Mouse (Mus musculus) kidney, adult 2 months (tissue): Measurements from ENCODE around the gene Slk. TPM values are rescaled to one million over a fixed set of nuclear protein-coding genes. Genes with fewer than 3 reads are reported as not detected.
A peak's percentile ranks its signal among the peaks of the same experiment; 100 is the strongest.

Experiments used
- DNase-seq: peaks from one replicate; pipeline ENCODE4 v3.0.0; 2021
- H3K27ac ChIP-seq: fragments of 200-500 bp; 2 replicates; pipeline ENCODE4 v1.5.1; 2012; ENCODE audit warnings: low read depth, low read length, control low read depth, inconsistent platforms; ENCODE audit not compliant: insufficient read depth
- H3K27me3 ChIP-seq: fragments of 200-500 bp; replicated peaks from 2 replicates; pipeline ENCODE4 v1.6.1; 2012; ENCODE audit warnings: mild to moderate bottlenecking, moderate library complexity, low read length, inconsistent platforms; ENCODE audit not compliant: control insufficient read depth, insufficient read depth
- H3K36me3 ChIP-seq: fragments of 200-500 bp; 2 replicates; pipeline ENCODE4 v1.6.1; 2012; ENCODE audit warnings: mild to moderate bottlenecking, moderate library complexity, low read length, inconsistent platforms; ENCODE audit not compliant: control insufficient read depth, insufficient read depth
- H3K4me1 ChIP-seq: fragments of 200-500 bp; 2 replicates; pipeline ENCODE4 v1.6.1; 2011; ENCODE audit warnings: low read length; ENCODE audit not compliant: control insufficient read depth, insufficient read depth
- H3K4me3 ChIP-seq: fragments of 200-500 bp; 2 replicates; pipeline ENCODE4 v1.5.1; 2011; ENCODE audit warnings: mild to moderate bottlenecking, low read depth, low read length, control low read depth; ENCODE audit not compliant: insufficient read depth
- CTCF ChIP-seq: fragments of 200-500 bp; conservative IDR thresholded peaks from 2 replicates; pipeline ENCODE4 v1.5.1; 2011; ENCODE audit warnings: low read depth, mild to moderate bottlenecking, control low read depth, low read length, moderate library complexity, mixed read lengths; ENCODE audit not compliant: insufficient read depth, insufficient read length
- POLR2A ChIP-seq: fragments of 200-500 bp; IDR thresholded peaks from one replicate; pipeline ENCODE4 v1.6.1; 2011; ENCODE audit warnings: low read depth, low read length, control low read depth
- WGBS: fragments of 180-500 bp; shearing (Covaris S2); methylation state at CpG from one replicate; pipeline ENCODE4 v1.1.7; 2018; 5-methylcytosine and 5-hydroxymethylcytosine counted together
- polyA plus RNA-seq: library from polyadenylated mRNA; depleted of rRNA; stranded (reverse); fragments of >200 nt; gene quantifications from 2 replicates; pipeline ENCODE4 v1.2.3, GENCODE M21; 2012

Gene Slk
- polyA plus RNA-seq, 1 experiment: 12.2 TPM

DNA sequence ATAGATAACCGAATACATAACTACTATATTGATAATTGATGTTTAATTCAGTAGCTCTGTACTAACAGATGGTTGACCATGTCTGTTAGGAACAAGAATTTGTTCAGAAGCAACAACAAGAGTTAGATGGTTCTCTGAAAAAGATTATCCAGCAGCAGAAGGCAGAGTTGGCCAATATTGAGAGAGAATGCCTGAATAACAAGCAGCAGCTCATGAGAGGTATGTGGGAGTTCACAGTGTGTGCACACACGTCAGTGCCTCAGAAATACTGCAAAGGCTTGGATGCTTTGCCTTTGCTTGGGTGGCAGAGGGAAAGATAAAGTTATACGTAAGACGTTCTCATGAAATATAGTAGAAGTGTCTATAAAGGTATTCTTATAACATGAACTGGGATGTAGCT lies 55.9 kb downstream of the Slk start:
- TF ChIP-seq CTCF: no peak
- TF ChIP-seq POLR2A: no peak
- no peak for DNase-seq
- H3K4me3 ChIP-seq: no peak overlapping the region
- H3K27me3 ChIP-seq: no peaks in the 10 kb centered on the region
- H3K4me1 ChIP-seq: 0 out of 2 replicates have a peak, but pooled peaks cover 2% of the 10 kb centered on the region
- H3K27ac ChIP-seq: no peak overlapping the region
- peaks cover 10% of the 10 kb centered on the region; the same call in 1 of the 2 replicates for H3K36me3 ChIP-seq
- WGBS: 95% methylated on average over 4 of the region's 4 CpGs

DNA sequence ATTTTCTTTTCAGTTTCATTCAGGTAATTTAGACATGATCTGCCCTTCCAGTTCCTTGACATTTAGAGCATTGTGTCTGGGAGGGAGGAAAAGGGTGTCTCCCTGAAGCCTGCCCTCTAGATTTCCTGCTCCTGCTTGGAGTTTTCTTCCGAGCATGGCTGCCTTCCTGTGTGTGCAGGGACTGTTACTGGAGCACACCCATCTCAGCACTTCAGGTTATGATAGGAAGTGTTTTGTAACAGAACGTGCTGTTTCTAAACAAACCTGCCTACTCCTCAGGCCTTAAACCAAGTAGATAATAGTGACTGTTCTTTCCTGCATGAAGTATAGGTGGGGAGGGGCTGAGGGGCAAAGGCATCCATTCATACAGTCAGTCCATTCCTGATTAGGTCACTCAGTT lies 64.4 kb downstream of the Slk start:
- Histone ChIP-seq H3K36me3 (peaks cover 5% of the 10 kb centered on the region), H3K27ac (no peak overlapping the region), H3K4me3 (no peak overlapping the region), H3K4me1 (no peaks in the 10 kb centered on the region), H3K27me3 (no peaks in the 10 kb centered on the region)
- TF ChIP-seq CTCF (no peak), POLR2A (no peak)
- WGBS: 65% methylated on average over 2 of the region's 2 CpGs
- no peak for DNase-seq

DNA sequence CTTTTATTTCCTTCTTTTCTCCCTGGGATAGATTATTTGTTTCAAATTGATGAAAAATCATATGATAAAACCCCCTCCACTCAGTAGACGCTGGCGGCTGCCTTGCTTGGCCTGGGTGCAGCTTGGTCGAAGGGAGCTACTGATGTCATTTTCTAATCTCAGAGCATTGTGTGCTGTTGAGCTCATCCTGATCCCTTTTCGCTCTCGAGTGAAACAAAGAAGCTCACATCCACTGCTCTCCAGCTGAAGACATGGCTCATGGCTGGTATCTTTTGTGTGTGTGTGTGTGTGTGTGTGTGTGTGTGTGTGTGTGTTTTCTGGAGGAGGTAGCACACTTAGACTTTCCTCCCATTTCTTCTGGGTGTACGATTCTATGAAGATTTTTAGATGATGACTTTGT lies 66.1 kb downstream of the Slk start:
- H3K4me1 ChIP-seq: no peaks in the 10 kb centered on the region
- 68% methylated on average over 6 of the region's 6 CpGs for WGBS
- H3K36me3 ChIP-seq: peaks cover under 1% of the 10 kb centered on the region
- TF ChIP-seq POLR2A: no peak
- TF ChIP-seq CTCF: no peak
- no peak for DNase-seq
- H3K4me3 ChIP-seq: no peak overlapping the region
- H3K27me3 ChIP-seq: no peaks in the 10 kb centered on the region
- H3K27ac ChIP-seq: no peak overlapping the region

DNA sequence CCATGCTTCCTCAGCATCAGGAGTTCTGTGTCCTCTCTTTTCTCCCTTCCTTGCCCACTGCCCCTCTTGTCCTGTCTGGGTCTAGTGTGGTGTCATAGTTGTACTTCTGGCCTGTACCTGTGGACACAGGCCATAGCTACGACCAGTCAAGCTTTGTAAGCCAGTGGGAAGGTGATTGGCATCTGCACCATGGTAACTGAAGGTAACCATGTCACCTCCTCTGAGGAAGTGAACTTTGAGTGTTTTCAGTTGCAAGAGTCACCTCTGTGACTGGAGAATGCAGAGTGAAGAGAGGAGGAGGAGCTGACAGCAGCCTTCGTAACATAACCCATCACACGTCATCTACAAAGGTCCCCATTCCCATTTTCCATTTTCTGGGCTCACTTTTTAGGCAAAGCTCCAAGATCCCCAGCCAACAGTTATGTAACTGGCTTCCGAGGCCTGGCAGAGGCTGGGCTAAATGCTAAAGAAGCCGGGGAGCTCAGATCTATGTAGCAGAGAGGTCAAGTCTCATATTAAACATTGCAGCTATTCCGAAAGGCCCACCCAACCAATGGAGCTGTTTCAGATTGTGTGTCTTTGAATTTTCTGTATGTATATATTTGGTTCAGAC lies 67.1 kb downstream of the Slk start:
- H3K4me1 ChIP-seq: no peaks in the 10 kb centered on the region
- TF ChIP-seq POLR2A (no peak), CTCF (no peak)
- DNase-seq: peak; percentile 17
- 54% methylated on average over 6 of the region's 6 CpGs for WGBS
- H3K4me3 ChIP-seq: no peak overlapping the region
- no peaks in the 10 kb centered on the region; the same call in 1 of the 2 replicates for H3K36me3 ChIP-seq
- no peaks in the 10 kb centered on the region for H3K27me3 ChIP-seq
- no peak overlapping the region for H3K27ac ChIP-seq

DNA sequence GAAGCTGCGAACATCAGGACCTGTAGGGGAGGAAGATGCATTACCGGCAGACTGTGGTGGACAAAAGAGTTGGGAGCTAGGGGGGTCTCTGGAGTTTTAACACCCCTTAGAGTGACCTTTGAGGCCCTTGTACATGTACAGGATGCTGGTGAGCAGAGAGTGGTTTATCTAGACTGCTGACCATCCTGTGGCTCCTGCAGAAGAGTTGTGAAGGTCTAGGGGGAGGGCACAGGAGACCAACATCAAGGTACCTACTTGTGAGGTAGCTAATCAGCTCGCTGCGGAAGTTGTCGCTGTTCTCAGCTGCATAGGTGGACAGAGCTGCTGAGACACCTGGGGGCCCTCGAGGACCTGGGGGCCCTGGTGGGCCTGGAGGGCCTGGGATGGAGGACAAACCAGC lies 69.6 kb downstream of the Slk start:
- Histone ChIP-seq H3K27ac (no peak overlapping the region), H3K27me3 (no peaks in the 10 kb centered on the region), H3K4me3 (no peak overlapping the region), H3K4me1 (no peaks in the 10 kb centered on the region), H3K36me3 (no peaks in the 10 kb centered on the region)
- TF ChIP-seq CTCF: no peak
- no peak for TF ChIP-seq POLR2A
- 92% methylated on average over 6 of the region's 6 CpGs for WGBS
- no peak for DNase-seq

DNA sequence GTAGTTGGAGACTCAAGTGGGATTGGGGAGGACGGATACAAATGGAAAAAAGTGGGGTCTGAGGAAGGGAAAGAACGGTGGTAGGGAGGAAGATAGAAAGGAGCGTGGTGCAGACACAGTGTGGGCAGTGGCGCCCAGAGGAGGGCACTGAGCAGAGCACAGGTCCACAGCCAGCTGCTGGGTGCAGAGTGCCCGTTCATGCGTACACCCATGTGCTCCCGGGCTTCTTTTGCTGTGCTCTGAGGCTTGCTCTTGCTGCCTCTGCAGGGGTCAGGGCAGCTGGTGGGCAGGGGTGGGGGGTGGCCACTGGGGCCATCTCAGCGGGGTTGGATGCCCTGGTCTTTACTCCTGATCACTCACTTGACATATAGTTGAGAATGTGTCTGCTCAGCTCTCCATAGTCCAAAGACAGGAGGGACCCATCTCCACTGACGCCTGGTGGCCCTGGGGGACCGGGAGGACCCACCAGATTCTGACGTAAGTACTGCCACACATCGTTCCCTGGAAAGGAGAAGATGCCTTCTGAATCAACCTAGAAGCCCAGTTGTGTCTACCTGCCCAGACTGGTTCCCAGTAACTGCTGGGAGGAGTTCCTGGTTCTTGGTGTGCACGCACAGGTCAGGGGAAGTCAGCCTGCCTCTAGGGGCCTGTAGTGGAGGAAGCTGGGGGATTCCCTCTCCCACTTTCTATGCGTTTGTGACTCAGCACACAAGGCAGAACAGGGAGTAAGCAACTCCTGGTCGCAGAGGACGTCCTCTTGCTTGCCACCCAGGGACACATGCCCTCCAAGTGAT lies 71.1 kb downstream of the Slk start:
- no peaks in the 10 kb centered on the region for H3K36me3 ChIP-seq
- no peak overlapping the region for H3K4me3 ChIP-seq
- no peaks in the 10 kb centered on the region for H3K27me3 ChIP-seq
- H3K27ac ChIP-seq: no peak overlapping the region
- no peaks in the 10 kb centered on the region for H3K4me1 ChIP-seq
- no peak for DNase-seq
- 75% methylated on average over 16 of the region's 16 CpGs for WGBS
- TF ChIP-seq POLR2A: no peak
- no peak for TF ChIP-seq CTCF

DNA sequence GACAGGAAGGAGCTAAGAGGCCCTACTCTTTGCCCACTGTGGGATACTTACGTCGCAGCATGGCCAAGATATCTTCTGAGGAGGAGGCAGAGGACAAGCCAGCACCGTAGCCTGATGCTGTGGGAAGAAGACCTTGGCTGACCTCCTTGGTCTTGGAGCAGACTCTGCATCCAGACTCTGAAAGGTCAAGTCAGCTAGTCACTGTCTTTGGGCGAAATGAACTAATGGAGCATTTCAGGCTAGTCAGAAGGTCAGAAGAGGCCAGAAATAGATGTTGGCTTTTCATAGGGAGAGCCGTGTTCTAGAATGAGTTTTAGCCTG lies 71.6 kb downstream of the Slk start:
- no peak for TF ChIP-seq POLR2A
- no peak for TF ChIP-seq CTCF
- H3K27me3 ChIP-seq: no peaks in the 10 kb centered on the region
- no peaks in the 10 kb centered on the region for H3K36me3 ChIP-seq
- H3K4me3 ChIP-seq: no peak overlapping the region
- H3K4me1 ChIP-seq: no peaks in the 10 kb centered on the region
- no peak for DNase-seq
- H3K27ac ChIP-seq: no peak overlapping the region
- WGBS: 61% methylated on average over 5 of the region's 5 CpGs
